8 mouse cellular contexts compared by ENCODE assay signal in the genomic region with DNA sequence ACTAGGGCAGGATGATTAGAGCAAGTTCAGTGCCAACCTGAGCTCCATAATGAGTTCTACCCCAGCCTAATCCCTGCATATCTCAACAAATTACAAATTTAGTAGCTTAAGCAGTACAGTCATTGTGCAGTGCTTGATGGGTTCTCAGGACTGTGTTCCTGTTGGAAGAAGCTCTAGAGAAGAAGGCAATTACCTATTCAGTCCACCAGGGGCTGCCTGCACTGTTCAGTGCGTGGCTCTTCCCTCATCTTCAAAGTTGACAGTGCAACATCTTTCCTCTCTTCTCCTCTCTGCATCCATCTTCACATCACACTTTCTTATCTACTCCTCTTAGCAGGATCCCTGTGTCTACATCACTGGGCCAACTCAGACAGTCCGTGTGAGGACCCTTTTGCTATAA.
DNase-seq lines count a peak whose midpoint lies in the region; ATAC-seq and TF ChIP-seq lines count a peak whose summit lies in the region.

No protein-coding gene starts in this region.

- no peaks in the 10 kb centered on the region for H3K9me3 ChIP-seq in embryonic facial prominence, embryonic 11.5 days (replicated peaks; ENCODE audit: control insufficient read depth, low read length)

- 42% methylated on average over 2 of the region's 2 CpGs for WGBS in heart, adult 2 months
- 41% methylated on average over 2 of the region's 2 CpGs for WGBS in embryonic facial prominence, embryonic 11.5 days

- H3K9ac ChIP-seq in heart, adult 2 months (ENCODE audit: low read depth, low read length): no peak overlapping the region
- no peak overlapping the region for H3K9ac ChIP-seq in embryonic facial prominence, embryonic 11.5 days (replicated peaks; ENCODE audit: low read length)

- H3K4me3 ChIP-seq in heart, adult 2 months: no peak overlapping the region
- H3K4me3 ChIP-seq in testis, adult 2 months (ENCODE audit: control insufficient read depth, low read depth, low read length): no peak overlapping the region
- H3K4me3 ChIP-seq in embryonic facial prominence, embryonic 11.5 days (ENCODE audit: low read depth, low read length): no peak overlapping the region

- H3K27ac ChIP-seq in heart, adult 2 months: no peak overlapping the region
- H3K27ac ChIP-seq in testis, adult 2 months (ENCODE audit: control insufficient read depth, insufficient read depth, low read depth, low read length): no peak overlapping the region
- no peak overlapping the region for H3K27ac ChIP-seq in embryonic facial prominence, embryonic 11.5 days (replicated peaks; ENCODE audit: low read depth, low read length)

- intact Hi-C loops in heart, adult 2 months (cut with DNase I): loop anchor here (2.0 kb wide), 1 partner anchor 52 kb away; no protein-coding TSS in a partner anchor

- no peak overlapping the region for H3K4me2 ChIP-seq in embryonic facial prominence, embryonic 11.5 days (ENCODE audit: low read depth, low read length)

- no peaks in the 10 kb centered on the region for H3K36me3 ChIP-seq in heart, adult 2 months (ENCODE audit: control insufficient read depth, insufficient read depth, low read length)
- H3K36me3 ChIP-seq in testis, adult 2 months (ENCODE audit: control insufficient read depth, insufficient read depth, low read length): no peaks in the 10 kb centered on the region
- H3K36me3 ChIP-seq in embryonic facial prominence, embryonic 11.5 days (replicated peaks; ENCODE audit: control insufficient read depth, insufficient read depth, low read depth, low read length): no peaks in the 10 kb centered on the region

- no peaks in the 10 kb centered on the region for H3K79me2 ChIP-seq in heart, adult 2 months (replicated peaks; ENCODE audit: control insufficient read depth, insufficient read depth, low read length)

- no peak for ATAC-seq in embryonic facial prominence, embryonic 11.5 days (replicated peaks; ENCODE audit: insufficient number of reproducible peaks, low FRiP score, low TSS enrichment, low read depth)
- ATAC-seq in monocyte, adult 5-6 weeks (replicated peaks; ENCODE audit: insufficient number of reproducible peaks, low FRiP score, low TSS enrichment, poor library complexity, severe bottlenecking): no peak

- DNase-seq in heart, adult 2 months: no peak
- no peak for DNase-seq in heart, adult 8-10 months (ENCODE audit: low spot score)
- DNase-seq in testis, postnatal 14 days (ENCODE audit: low spot score): no peak
- peak; percentile 27 for DNase-seq in embryonic facial prominence, embryonic 11.5 days (ENCODE audit: low spot score)
- peak; percentile 24 for DNase-seq in lung, postnatal 14 days
- DNase-seq in ovary, postnatal 36 days (ENCODE audit: low spot score): no peak

- H3K4me1 ChIP-seq in heart, adult 2 months (ENCODE audit: control insufficient read depth, insufficient read depth, low read length): peaks cover 1% of the 10 kb centered on the region; the same call in 1 of the 2 replicates
- H3K4me1 ChIP-seq in testis, adult 2 months (ENCODE audit: control insufficient read depth, insufficient read depth, low read length): no peaks in the 10 kb centered on the region
- no peaks in the 10 kb centered on the region for H3K4me1 ChIP-seq in embryonic facial prominence, embryonic 11.5 days (ENCODE audit: control insufficient read depth, insufficient read depth, low read length)

- TF ChIP-seq CTCF in heart, adult 2 months (IDR thresholded peaks at IDR 0.05): peak; percentile 77
- TF ChIP-seq CTCF in testis, adult 2 months (IDR thresholded peaks at IDR 0.05; ENCODE audit: control insufficient read depth, insufficient read depth, insufficient replicate concordance, low read depth, low read length): peak; percentile 11; the same call in 1 of the 2 replicates

- no peak for TF ChIP-seq POLR2A in heart, adult 2 months (IDR thresholded peaks at IDR 0.05; ENCODE audit: insufficient read depth, low read depth, low read length)
- TF ChIP-seq POLR2A in testis, adult 2 months (IDR thresholded peaks at IDR 0.05; ENCODE audit: control insufficient read depth, low read depth, low read length): no peak

- no peak for TF ChIP-seq EP300 in heart, adult 2 months (IDR thresholded peaks at IDR 0.05; ENCODE audit: insufficient read depth, low read depth, low read length)

- H3K27me3 ChIP-seq in heart, adult 2 months (ENCODE audit: control insufficient read depth, insufficient read depth, low read length): no peaks in the 10 kb centered on the region
- H3K27me3 ChIP-seq in testis, adult 2 months (ENCODE audit: control insufficient read depth, insufficient read depth, low read length): no peaks in the 10 kb centered on the region
- H3K27me3 ChIP-seq in embryonic facial prominence, embryonic 11.5 days (ENCODE audit: control insufficient read depth, insufficient read depth, low read length): no peaks in the 10 kb centered on the region

Comparison
In these comparisons a context has a peak if more than half of its experiments do, and no peak if none do; other contexts are left out.
1. DNase-seq: peak in embryonic facial prominence, embryonic 11.5 days (single experiment) and lung, postnatal 14 days (single experiment); none in heart, adult 2 months (0 of 2), heart, adult 8-10 months (single experiment), testis, postnatal 14 days (single experiment) and ovary, postnatal 36 days (single experiment).